12 mouse cellular contexts compared by ENCODE assay signal in genomic region chr2:6226361-6227058, GRCm38 (mm10). TPM values are rescaled to one million over a fixed set of nuclear protein-coding genes. Genes with fewer than 3 reads are reported as not detected.
DNase-seq lines count a peak whose midpoint lies in the region; ATAC-seq and TF ChIP-seq lines count a peak whose summit lies in the region.
"Had no signal": no experiment of that assay in that cellular context is flagged by ENCODE, and none has a peak within 500 bp of the region (broad histone marks: within the 10 kb centered on the region; RNA-seq: fewer than 3 reads in every experiment).

No protein-coding gene starts in this region.

- no peaks in the 10 kb centered on the region for H3K27me3 ChIP-seq in hindbrain, postnatal 0 days (ENCODE audit: insufficient read depth, low read length)
- no peaks in the 10 kb centered on the region for H3K27me3 ChIP-seq in stomach, postnatal 0 days (ENCODE audit: control insufficient read depth, insufficient read depth, low read length)
- H3K27me3 ChIP-seq: CH12.LX had no signal

- no peak for TF ChIP-seq EP300 in stomach, postnatal 0 days (optimal IDR thresholded peaks at IDR 0.05)

- H3K27ac ChIP-seq in layer of hippocampus, adult 2 months = peak overlapping the region; percentile 19; the same call in 1 of the 2 replicates
- peak overlapping the region; percentile 37; the same call in 1 of the 2 replicates for H3K27ac ChIP-seq in hindbrain, postnatal 0 days
- no peak overlapping the region for H3K27ac ChIP-seq in stomach, postnatal 0 days (replicated peaks)

- H3K9me3 ChIP-seq in hindbrain, postnatal 0 days (ENCODE audit: low read length) = no peaks in the 10 kb centered on the region
- no peaks in the 10 kb centered on the region for H3K9me3 ChIP-seq in stomach, postnatal 0 days (ENCODE audit: control insufficient read depth, low read length)

- no peak overlapping the region for H3K4me2 ChIP-seq in hindbrain, postnatal 0 days (ENCODE audit: low read depth, low read length)
- H3K4me2 ChIP-seq in stomach, postnatal 0 days (replicated peaks; ENCODE audit: low read depth) = no peak overlapping the region

- no peak overlapping the region for H3K4me3 ChIP-seq in layer of hippocampus, adult 2 months
- no peak overlapping the region for H3K4me3 ChIP-seq in hindbrain, postnatal 0 days (ENCODE audit: low read length)
- H3K4me3 ChIP-seq in stomach, postnatal 0 days (ENCODE audit: low read depth, low read length) = no peak overlapping the region

- peak; percentile 82 for ATAC-seq in hindbrain, postnatal 0 days
- no peak for ATAC-seq in stomach, postnatal 0 days (ENCODE audit: low FRiP score, low TSS enrichment)
- ATAC-seq: activated CD4-positive, CD25-positive, alpha-beta regulatory T cell, adult 4 months had no signal

- no peaks in the 10 kb centered on the region for H3K4me1 ChIP-seq in hindbrain, postnatal 0 days (ENCODE audit: insufficient read depth, low read length)
- H3K4me1 ChIP-seq in stomach, postnatal 0 days (replicated peaks; ENCODE audit: control insufficient read depth, insufficient read depth) = no peaks in the 10 kb centered on the region

- TF ChIP-seq CTCF in layer of hippocampus, adult 2 months (conservative IDR thresholded peaks at IDR 0.05) = no peak
- no peak for TF ChIP-seq CTCF in hindbrain, postnatal 0 days (IDR thresholded peaks at IDR 0.05; ENCODE audit: low read depth)
- no peak for TF ChIP-seq CTCF in stomach, postnatal 0 days (IDR thresholded peaks at IDR 0.05; ENCODE audit: low read depth)

- 43% methylated on average over 10 of the region's 10 CpGs for WGBS in hindbrain, postnatal 0 days
- 68% methylated on average over 10 of the region's 10 CpGs for WGBS in stomach, postnatal 0 days

- H3K9ac ChIP-seq in hindbrain, postnatal 0 days (replicated peaks; ENCODE audit: low read length) = no peak overlapping the region
- H3K9ac ChIP-seq in stomach, postnatal 0 days (ENCODE audit: low read length) = no peak overlapping the region

- DNase-seq in layer of hippocampus, adult 2 months (ENCODE audit: low spot score in 2 of 2) = no peak
- no peak for DNase-seq in layer of hippocampus, adult 11-12 months (ENCODE audit: low spot score)
- peak; percentile 96 for DNase-seq in brain, adult 2 months (ENCODE audit: low read depth, low spot score)
- DNase-seq in hindbrain, postnatal 0 days (ENCODE audit: low spot score) = peak; percentile 46
- DNase-seq in lung, postnatal 36 days = peak; percentile 67
- DNase-seq in stomach, postnatal 0 days (ENCODE audit: low spot score) = no peak
- no peak for DNase-seq in ovary, postnatal 10 days (ENCODE audit: low spot score)
- DNase-seq in heart, adult 8-10 months (ENCODE audit: low spot score) = no peak
- DNase-seq: gastrocnemius, postnatal 36 days; thymus, postnatal 14 days had no signal

- no peaks in the 10 kb centered on the region for H3K36me3 ChIP-seq in hindbrain, postnatal 0 days (ENCODE audit: insufficient read depth, low read length)
- no peaks in the 10 kb centered on the region for H3K36me3 ChIP-seq in stomach, postnatal 0 days (ENCODE audit: control insufficient read depth, insufficient read depth, low read length)

RNA-seq across cellular contexts. Expression of gene Echdc3, which starts 13.7 kb away (rescaled TPM):
- total RNA-seq in layer of hippocampus, adult 2 months (2021) = under 1 TPM; 0.69 to 0.72 TPM
- total RNA-seq in hindbrain, postnatal 0 days (2014; rRNA removed) = 1.5 and 1.6 TPM in 2 replicates
- 1.5 and 1.7 TPM in 2 replicates for polyA plus RNA-seq in hindbrain, postnatal 0 days (2015; fragmentation: Nextera tagmentation; extraction: Ambion mirVana)
- 8.1 and 9.1 TPM in 2 replicates for polyA plus RNA-seq in stomach, postnatal 0 days (2015; fragmentation: Nextera tagmentation; extraction: Ambion mirVana)
- 10 to 100 TPM; 27.6 to 32.7 (median 31.9) TPM for total RNA-seq in heart, adult 8-10 months (2022)
- polyA plus RNA-seq: activated CD4-positive, CD25-positive, alpha-beta regulatory T cell, adult 4 months had no signal

Comparison
In these comparisons a context has a peak if more than half of its experiments do, and no peak if none do; other contexts are left out.
1. DNase-seq: peak in brain, adult 2 months (single experiment), hindbrain, postnatal 0 days (single experiment) and lung, postnatal 36 days (single experiment); none in layer of hippocampus, adult 2 months (0 of 2), layer of hippocampus, adult 11-12 months (single experiment), stomach, postnatal 0 days (single experiment), ovary, postnatal 10 days (single experiment) and heart, adult 8-10 months (single experiment).
2. RNA of gene Echdc3, which starts 13.7 kb away (total RNA-seq): 27.6 to 32.7 TPM in heart, adult 8-10 months; 1.5 to 1.6 TPM in hindbrain, postnatal 0 days and 0.69 to 0.72 TPM in layer of hippocampus, adult 2 months; every median in the first group is over 10 times any median in the second.